Mouse (Mus musculus): ENCODE measurements around the gene Mtor.

DNA sequence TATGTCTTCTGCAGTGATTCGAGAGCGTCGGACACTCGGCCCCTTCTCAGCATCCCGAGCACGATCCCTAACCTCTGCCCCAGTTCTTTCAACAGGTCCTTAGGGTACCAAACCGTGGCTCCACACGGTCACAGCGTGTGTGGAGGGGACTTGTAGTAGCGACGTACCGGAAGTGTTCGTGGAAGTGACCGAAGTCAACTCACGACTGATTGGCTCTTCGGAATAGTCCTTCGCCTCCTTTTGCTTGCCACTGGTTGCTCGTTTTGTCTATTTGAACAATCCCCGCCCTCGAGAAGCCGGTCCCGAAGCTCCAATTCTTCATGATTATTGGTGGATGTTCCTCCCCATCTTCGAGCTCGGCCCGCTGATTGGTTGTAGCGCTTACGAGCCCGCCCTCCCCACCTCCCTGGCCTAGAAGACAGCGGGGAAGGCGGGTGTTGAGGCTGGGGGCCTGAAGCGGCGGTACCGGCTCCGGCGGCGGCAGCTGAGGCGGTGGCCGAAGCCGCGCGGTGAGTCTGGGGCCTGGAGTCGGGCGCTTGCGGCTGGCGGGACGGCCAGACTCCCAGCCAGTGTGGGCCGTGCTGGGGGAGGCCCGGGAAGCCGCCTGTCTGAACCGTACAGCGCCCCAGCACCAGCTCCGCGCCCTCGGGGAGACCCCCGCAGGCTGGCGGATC is at the start of gene Mtor:
- TF ChIP-seq POLR2A (IDR thresholded peaks at IDR 0.05; ENCODE audit: control insufficient read depth, low read depth, low read length) = peak; percentile 85
- TF ChIP-seq CTCF (IDR thresholded peaks at IDR 0.05; ENCODE audit: control insufficient read depth, insufficient read depth, insufficient replicate concordance, low read depth, low read length) = no peak
